Mouse (Mus musculus): ENCODE measurements around the gene Slc7a10. TPM values are rescaled to one million over a fixed set of nuclear protein-coding genes. Genes with fewer than 3 reads are reported as not detected.

Gene Slc7a10
- polyA plus RNA-seq, 1 experiment from 2014 or later, result 12.5 TPM

DNA sequence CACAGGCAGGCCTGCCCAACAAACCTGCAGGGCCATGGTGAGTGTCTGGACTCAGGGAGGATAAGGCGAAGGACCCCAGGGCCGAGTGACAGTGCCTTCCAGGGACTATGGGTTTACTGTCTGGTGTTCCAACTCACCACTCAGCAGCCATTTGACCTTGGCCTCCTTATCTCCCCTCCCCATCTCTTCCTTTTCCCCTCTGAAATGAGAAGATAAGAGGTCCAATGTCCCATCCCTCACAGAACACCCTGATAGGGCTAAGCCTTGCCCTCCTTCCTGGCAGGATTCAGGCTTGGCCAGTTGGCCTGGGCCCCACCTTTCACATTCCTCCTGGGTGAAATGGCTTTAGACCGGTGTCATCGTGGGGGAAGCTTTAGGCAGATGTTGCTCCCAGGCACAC, 10.7 kb upstream of the Slc7a10 start:
- H3K4me2 ChIP-seq (replicated peaks), result no peak overlapping the region
- no peak overlapping the region for H3K27ac ChIP-seq (replicated peaks)
- H3K4me1 ChIP-seq, result peaks cover 5% of the 10 kb centered on the region; the same call in 1 of the 2 replicates
- H3K27me3 ChIP-seq, result peaks cover 11% of the 10 kb centered on the region; the same call in 1 of the 2 replicates
- no peak overlapping the region for H3K9ac ChIP-seq
- no peak overlapping the region for H3K4me3 ChIP-seq (replicated peaks)
- WGBS, result 79% methylated on average over 4 of the region's 4 CpGs
- no peaks in the 10 kb centered on the region for H3K9me3 ChIP-seq (replicated peaks)
- no peaks in the 10 kb centered on the region for H3K36me3 ChIP-seq
- no peak for ATAC-seq (ENCODE audit: insufficient number of reproducible peaks, low FRiP score, low TSS enrichment, low read depth)

DNA sequence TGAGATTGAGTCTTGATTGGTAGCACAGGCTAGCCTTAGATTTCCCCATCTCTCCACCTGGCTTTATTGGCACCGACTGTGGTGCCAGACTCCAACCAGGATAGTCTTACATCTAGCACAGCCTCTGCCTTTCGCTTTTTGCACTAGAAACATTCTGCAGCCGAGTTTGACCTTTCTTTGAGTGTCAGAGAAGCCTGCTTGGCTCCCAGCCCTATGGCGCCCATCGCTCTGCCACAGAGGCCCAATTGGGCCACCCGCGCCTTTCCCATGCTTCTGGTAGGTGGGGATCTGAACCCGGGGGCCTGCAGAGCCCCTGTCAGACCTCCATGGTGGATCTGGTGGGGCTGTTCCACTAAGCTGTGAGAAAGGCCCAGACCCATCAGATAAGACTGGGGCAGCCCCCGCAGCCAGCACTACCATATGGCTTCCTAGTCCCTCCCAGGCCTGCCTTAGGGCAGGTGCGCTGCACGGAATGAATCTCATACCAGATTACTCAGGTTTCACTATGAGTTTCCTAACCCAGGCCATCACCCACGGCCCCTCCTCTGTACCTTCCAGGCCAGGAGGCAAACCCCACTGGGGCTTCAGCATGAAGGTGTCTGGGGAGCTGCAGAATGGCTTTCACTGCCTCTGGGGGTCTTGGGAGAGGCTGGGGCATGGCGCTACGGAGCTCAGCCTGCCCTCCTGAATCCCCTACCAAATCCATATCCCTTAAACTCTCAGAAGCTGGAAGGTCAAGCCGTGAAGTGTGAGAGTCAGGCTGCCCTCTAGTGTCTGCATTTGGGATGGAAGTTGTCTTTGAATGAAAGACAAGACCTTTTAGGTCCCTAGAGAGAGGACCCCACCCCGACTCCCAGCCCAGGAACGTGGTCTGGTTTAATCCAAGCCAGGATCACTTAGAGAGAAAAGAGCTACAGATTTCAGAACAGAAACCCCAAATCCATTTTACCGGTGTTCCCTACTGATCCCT, 9.5 kb upstream of the Slc7a10 start:
- Histone ChIP-seq H3K36me3 (no peaks in the 10 kb centered on the region), H3K27me3 (peaks cover 11% of the 10 kb centered on the region; the same call in 1 of the 2 replicates), H3K27ac (replicated peaks) (no peak overlapping the region), H3K4me2 (replicated peaks) (no peak overlapping the region), H3K4me1 (peaks cover 5% of the 10 kb centered on the region; the same call in 1 of the 2 replicates), H3K9ac (no peak overlapping the region), H3K4me3 (replicated peaks) (no peak overlapping the region), H3K9me3 (replicated peaks) (no peaks in the 10 kb centered on the region)
- no peak for ATAC-seq (ENCODE audit: insufficient number of reproducible peaks, low FRiP score, low TSS enrichment, low read depth)
- 48% methylated on average over 18 of the region's 18 CpGs for WGBS

DNA sequence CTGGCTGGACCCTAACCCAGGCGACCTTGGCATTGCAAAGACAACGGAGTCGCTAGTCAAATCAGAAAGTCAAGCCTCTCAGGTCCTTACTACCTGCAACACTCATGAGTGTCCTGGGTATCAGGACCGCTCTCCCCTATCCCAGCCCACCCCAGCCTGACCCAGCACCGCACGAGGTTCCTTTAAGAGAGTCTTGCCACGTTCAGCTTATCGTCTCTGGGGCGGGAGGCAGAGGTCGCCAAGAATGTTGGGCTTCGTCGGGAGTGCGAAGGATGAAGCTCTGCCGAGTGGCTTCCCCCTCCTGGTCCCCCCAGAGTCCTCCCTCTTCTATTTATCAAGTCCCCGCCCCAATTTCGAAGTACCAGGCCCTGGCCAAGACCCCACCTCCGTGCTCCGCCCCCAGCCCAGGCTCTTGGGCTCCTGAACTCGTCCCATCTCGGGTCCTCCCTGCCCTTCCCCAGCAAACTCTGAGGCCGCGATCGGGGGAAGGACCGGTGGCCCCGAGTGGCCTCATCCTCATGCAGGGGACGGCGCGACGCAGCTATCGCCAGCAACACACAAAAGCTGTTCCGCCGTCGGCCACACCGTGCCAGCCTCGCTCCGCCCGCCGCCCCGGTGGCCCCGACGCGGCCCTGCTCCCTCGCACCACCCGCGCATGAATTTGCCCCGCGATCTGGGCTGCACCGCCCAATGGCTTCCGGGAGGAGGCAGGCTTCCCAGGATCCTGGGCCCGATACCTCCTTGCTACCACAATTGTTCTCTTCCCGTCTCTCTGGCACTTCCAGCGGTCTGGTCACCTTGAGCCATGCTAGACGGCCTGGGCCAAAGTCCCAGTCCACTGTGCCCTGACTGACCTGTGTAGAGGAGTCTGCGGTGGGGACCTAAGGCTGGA, 1.1 kb upstream of the Slc7a10 start:
- H3K4me1 ChIP-seq, result peaks cover 18% of the 10 kb centered on the region
- peak; percentile 43; the same call in 1 of the 2 replicates for ATAC-seq (ENCODE audit: insufficient number of reproducible peaks, low FRiP score, low TSS enrichment, low read depth)
- peaks cover 44% of the 10 kb centered on the region for H3K27me3 ChIP-seq
- H3K27ac ChIP-seq (replicated peaks), result no peak overlapping the region
- H3K9me3 ChIP-seq (replicated peaks), result 0 out of 2 replicates have a peak, but pooled peaks cover 4% of the 10 kb centered on the region
- no peak overlapping the region for H3K9ac ChIP-seq
- H3K36me3 ChIP-seq, result no peaks in the 10 kb centered on the region
- peak overlapping the region; percentile 73 for H3K4me2 ChIP-seq (replicated peaks)
- WGBS, result 3% methylated on average over 54 of the region's 54 CpGs
- H3K4me3 ChIP-seq (replicated peaks), result peak overlapping the region; percentile 45

DNA sequence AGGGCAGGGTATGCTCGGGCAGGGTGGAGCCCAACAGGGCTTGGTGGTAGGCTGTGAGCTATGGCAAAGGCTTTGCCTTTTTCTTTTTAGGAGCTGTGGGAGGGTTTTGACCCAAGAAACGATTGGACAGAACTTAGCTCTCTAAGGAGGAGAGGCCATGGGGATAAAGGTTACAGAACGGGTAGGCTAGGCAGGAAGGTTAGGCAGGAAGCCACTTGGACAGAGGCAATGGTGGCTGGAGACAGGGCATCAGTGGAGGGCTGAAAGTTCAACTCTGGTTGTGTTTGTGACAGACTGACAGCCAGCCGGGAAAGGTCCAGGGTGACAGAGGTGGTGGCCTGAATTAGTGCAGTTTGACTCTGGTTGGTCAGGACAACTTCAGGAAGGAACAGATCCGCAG, 3.5 kb downstream of the Slc7a10 start:
- H3K4me2 ChIP-seq (replicated peaks), result no peak overlapping the region
- H3K9ac ChIP-seq, result no peak overlapping the region
- ATAC-seq (ENCODE audit: insufficient number of reproducible peaks, low FRiP score, low TSS enrichment, low read depth), result no peak
- H3K4me1 ChIP-seq, result peaks cover 18% of the 10 kb centered on the region
- no peaks in the 10 kb centered on the region for H3K36me3 ChIP-seq
- peaks cover 45% of the 10 kb centered on the region for H3K27me3 ChIP-seq
- no peak overlapping the region for H3K4me3 ChIP-seq (replicated peaks)
- no peaks in the 10 kb centered on the region for H3K9me3 ChIP-seq (replicated peaks)
- WGBS, result 53% methylated on average over 5 of the region's 5 CpGs
- H3K27ac ChIP-seq (replicated peaks), result no peak overlapping the region

DNA sequence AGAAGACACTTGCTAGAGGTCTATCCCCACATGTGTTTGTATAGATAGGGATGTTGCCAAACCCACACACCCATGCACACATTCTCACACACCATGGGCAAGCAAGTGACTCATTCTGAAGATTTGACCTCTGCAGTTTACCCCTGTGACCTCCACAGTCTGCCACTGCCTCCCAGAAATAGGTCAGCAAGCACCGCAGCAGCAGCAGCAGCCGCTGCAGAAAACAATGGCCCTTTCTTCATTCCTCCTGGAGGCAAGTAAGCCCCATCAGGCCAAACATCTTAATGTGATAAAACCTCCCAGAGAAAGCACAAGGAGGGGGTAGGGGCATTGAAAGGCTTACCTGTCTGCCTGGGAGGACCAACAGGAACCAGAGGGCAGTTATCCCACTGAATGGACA, 5.1 kb downstream of the Slc7a10 start:
- Histone ChIP-seq H3K9me3 (replicated peaks) (no peaks in the 10 kb centered on the region), H3K36me3 (no peaks in the 10 kb centered on the region), H3K4me2 (replicated peaks) (no peak overlapping the region), H3K9ac (no peak overlapping the region), H3K27ac (replicated peaks) (no peak overlapping the region), H3K4me1 (peaks cover 2% of the 10 kb centered on the region), H3K4me3 (replicated peaks) (no peak overlapping the region), H3K27me3 (peaks cover 30% of the 10 kb centered on the region)
- WGBS, result 14% methylated on average over 2 of the region's 2 CpGs
- no peak for ATAC-seq (ENCODE audit: insufficient number of reproducible peaks, low FRiP score, low TSS enrichment, low read depth)

DNA sequence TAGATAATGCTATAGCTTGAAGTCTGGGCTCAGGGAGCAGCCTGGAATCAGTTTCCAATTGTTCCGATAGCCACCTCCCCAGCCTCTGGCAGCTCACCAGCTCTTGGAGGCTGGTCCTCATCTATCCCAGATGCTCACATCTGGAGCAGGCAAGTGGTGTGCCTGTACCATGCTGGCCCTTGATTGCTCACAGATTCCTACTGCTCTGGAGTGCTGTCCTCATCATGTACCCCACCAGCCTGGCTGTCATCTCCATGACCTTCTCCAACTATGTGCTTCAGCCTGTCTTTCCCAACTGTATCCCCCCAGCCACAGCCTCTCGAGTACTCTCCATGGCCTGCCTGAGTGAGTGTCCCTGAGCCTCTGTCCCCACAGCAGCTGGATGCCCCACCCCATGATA, 10.8 kb downstream of the Slc7a10 start:
- H3K27ac ChIP-seq (replicated peaks), result peak overlapping the region; percentile 35
- 22% methylated on average over 2 of the region's 2 CpGs for WGBS

DNA sequence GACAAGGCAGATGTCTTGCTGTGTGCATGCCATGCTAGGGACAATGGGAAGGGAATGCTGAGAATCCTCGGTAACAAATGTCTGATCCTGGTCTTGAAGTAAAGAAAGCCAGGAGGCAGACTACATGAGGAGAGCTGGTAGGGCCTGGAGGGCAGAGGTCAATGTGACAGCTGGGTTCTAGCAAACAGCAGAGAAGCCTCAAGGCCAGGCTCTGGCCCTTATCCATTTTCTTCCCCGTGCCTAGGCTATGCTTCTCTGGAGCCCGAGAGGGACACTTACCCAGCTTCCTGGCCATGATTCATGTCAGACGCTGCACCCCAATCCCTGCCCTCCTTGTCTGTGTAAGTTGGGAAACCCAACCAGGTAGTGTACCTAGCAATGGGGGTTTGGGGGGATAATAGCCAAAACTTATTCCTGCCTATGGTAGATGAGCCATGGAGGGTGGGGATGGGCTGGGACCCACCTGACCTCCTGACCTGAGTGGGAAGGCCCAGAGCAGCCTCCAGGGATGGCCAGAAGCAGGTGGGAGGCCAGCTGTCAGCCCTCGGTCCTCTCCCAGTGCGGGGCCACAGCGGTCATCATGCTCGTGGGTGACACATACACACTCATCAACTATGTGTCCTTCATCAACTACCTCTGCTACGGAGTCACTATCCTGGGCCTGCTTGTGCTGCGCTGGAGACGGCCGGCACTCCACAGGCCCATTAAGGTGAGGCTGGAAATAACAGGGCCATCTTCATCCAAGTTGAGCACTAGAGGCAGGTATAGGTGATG, 13.0 kb downstream of the Slc7a10 start:
- Histone ChIP-seq H3K36me3 (peaks cover 39% of the 10 kb centered on the region), H3K27me3 (no peaks in the 10 kb centered on the region), H3K27ac (replicated peaks) (no peak overlapping the region), H3K4me1 (peaks cover 19% of the 10 kb centered on the region), H3K4me2 (replicated peaks) (no peak overlapping the region), H3K9ac (no peak overlapping the region), H3K4me3 (replicated peaks) (no peak overlapping the region), H3K9me3 (replicated peaks) (no peaks in the 10 kb centered on the region)
- ATAC-seq (ENCODE audit: insufficient number of reproducible peaks, low FRiP score, low TSS enrichment, low read depth), result no peak
- 91% methylated on average over 12 of the region's 12 CpGs for WGBS

More for the DNA sequence above, 10.8 kb downstream of the Slc7a10 start:
- Histone ChIP-seq H3K4me2 (replicated peaks) (no peak overlapping the region), H3K36me3 (peaks cover 18% of the 10 kb centered on the region), H3K27me3 (peaks cover 6% of the 10 kb centered on the region), H3K9me3 (replicated peaks) (no peaks in the 10 kb centered on the region), H3K4me3 (replicated peaks) (no peak overlapping the region), H3K4me1 (peaks cover 19% of the 10 kb centered on the region), H3K9ac (no peak overlapping the region)
- peak; percentile 48; the same call in 1 of the 2 replicates for ATAC-seq (ENCODE audit: insufficient number of reproducible peaks, low FRiP score, low TSS enrichment, low read depth)

DNA sequence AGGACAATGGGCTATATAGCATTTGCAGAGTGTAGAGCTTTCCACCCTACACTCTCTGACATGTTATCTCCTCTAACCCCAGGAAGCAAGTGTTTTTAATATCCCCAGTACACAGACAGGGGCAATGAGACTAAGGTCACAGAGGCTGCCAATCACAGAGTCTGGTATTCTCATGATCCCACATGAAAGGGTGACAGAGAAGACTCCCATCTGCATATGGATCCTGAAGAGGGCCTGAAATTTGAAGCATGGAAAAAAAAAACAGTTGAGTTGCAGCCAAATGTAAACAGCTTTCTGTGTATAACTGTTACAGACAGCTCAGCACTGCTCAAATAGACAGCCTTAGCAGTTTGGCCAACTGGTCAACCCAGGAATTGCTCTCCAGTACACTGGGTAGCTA, 13.6 kb downstream of the Slc7a10 start:
- Histone ChIP-seq H3K27ac (replicated peaks) (no peak overlapping the region), H3K9me3 (replicated peaks) (no peaks in the 10 kb centered on the region), H3K36me3 (peaks cover 44% of the 10 kb centered on the region), H3K27me3 (no peaks in the 10 kb centered on the region), H3K4me2 (replicated peaks) (no peak overlapping the region), H3K4me3 (replicated peaks) (no peak overlapping the region), H3K9ac (no peak overlapping the region), H3K4me1 (peaks cover 19% of the 10 kb centered on the region)
- no peak for ATAC-seq (ENCODE audit: insufficient number of reproducible peaks, low FRiP score, low TSS enrichment, low read depth)

DNA sequence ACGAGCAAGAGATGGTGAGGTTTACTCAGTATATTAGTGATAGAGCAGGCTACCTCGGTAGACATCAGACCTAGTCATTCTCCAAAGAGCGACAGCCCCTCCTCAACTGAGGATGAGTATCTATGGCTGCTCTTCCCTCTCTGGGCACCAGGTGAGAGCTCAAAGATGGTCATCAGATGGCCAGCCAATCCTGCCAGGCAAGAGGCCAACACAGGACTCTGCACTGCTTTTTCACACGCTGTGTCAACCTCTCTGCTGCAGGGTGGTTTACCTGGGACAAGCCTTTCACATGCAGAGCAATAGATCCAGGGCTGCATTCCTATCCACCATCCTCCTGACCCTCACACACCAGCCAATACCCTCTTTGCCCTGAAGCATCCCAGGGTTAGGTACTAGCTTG, 25.6 kb downstream of the Slc7a10 start:
- Histone ChIP-seq H3K4me2 (replicated peaks) (no peak overlapping the region), H3K4me3 (replicated peaks) (no peak overlapping the region), H3K4me1 (peaks cover 18% of the 10 kb centered on the region), H3K9me3 (replicated peaks) (no peaks in the 10 kb centered on the region), H3K27me3 (no peaks in the 10 kb centered on the region), H3K9ac (no peak overlapping the region), H3K27ac (replicated peaks) (no peak overlapping the region), H3K36me3 (peaks cover 12% of the 10 kb centered on the region; the same call in 1 of the 2 replicates)
- WGBS, result 93% methylated on average over 4 of the region's 4 CpGs
- no peak for ATAC-seq (ENCODE audit: insufficient number of reproducible peaks, low FRiP score, low TSS enrichment, low read depth)

DNA sequence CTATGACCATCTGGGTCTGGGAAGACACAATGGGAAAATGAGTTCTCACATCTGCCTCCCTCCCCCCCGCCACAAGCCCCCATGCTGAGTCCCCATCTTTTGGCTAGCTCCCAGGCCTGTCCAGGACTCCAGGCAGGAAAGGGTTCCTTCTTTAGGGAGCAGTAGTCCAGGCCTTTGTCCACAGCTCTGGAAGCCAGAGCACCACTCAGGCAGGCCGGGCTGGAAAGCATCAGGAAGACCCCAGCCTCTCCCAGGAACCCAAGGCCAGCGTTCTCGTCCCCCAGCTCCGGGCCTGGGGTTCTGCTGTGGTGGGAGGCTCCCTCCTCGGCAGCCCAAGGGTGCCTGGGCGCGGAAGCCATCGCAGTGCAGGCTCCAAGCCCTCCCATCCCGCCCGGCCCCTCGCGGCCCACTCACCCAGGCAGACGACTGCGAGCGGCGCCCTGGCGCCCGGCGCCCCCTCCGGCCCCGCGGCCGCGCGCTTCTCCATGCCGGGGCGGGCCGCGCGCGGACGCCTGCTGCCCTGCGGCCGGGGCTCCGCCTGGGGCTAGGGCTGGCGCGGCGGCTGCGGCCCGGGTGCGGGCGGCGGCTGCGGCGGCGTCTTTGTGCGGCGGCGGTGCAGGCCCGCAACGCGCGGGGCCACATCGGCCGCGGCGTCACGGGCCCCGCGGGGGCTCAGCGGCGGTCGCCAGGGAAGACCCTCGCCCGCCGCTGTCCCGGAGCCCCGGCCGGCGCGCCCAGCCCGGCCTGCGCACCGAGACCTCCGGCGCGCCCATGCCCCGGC, 28.4 kb downstream of the Slc7a10 start:
- Histone ChIP-seq H3K4me1 (peaks cover 18% of the 10 kb centered on the region), H3K36me3 (0 out of 2 replicates have a peak, but pooled peaks cover 9% of the 10 kb centered on the region), H3K9me3 (replicated peaks) (no peaks in the 10 kb centered on the region), H3K4me3 (replicated peaks) (peak overlapping the region; percentile 72), H3K27me3 (no peaks in the 10 kb centered on the region), H3K9ac (peak overlapping the region; percentile 66), H3K27ac (replicated peaks) (no peak overlapping the region), H3K4me2 (replicated peaks) (peak overlapping the region; percentile 83)
- peak; percentile 66; the same call in 1 of the 2 replicates for ATAC-seq (ENCODE audit: insufficient number of reproducible peaks, low FRiP score, low TSS enrichment, low read depth)
- WGBS, result under 1% methylated on average over 53 of the region's 79 CpGs
